Mouse (Mus musculus): Measurements from ENCODE around the gene C3ar1. TPM values are rescaled to one million over a fixed set of nuclear protein-coding genes. Genes with fewer than 3 reads are reported as not detected.
A peak's percentile ranks its signal among the peaks of the same experiment; 100 is the strongest.

C3ar1 gene
- polyA plus RNA-seq (2014; fragmentation: Nextera tagmentation; extraction: Ambion mirVana) = 4.8 and 5.1 TPM in 2 replicates

DNA sequence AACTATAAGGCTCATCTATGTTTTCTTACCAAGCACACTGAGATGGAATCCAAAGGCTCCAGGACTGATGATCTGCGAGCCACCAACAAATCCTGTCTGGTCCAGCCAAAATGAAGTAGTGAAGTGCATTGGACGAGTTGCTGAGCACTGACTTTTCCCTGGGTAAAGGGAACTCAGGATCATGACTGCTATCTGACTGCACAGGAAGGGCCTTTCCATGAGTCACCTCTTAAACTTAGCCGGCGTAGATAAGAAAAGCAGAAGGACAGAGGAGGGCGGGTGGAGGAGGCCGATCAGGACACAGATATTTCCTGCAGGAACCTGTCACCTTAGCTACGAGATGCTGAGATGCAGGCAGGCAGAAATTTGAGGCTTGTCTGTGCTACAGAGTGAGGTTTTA is at the start of gene C3ar1:
C3ar1 (minus strand) TSS at position 207 of the 400 bp plus-strand sequence.
- Histone ChIP-seq H3K9ac (ENCODE audit: low read depth, low read length) (no peak within 1 kb of the TSS), H3K4me2 (ENCODE audit: low read depth, low read length) (no peak within 1 kb of the TSS), H3K4me1 (ENCODE audit: control insufficient read depth, insufficient read depth, low read length) (no peaks in the 10 kb centered on the region), H3K36me3 (ENCODE audit: control insufficient read depth, insufficient read depth, low read length) (no peaks in the 10 kb centered on the region), H3K27ac (replicated peaks; ENCODE audit: low read depth, low read length) (no peak within 1 kb of the TSS), H3K4me3 (ENCODE audit: low read depth, low read length) (no peak within 1 kb of the TSS), H3K27me3 (replicated peaks; ENCODE audit: control insufficient read depth, insufficient read depth, low read length) (no peaks in the 10 kb centered on the region), H3K9me3 (ENCODE audit: control insufficient read depth, low read length) (no peaks in the 10 kb centered on the region)
- WGBS = 76% methylated on average over 7 of the region's 7 CpGs
- DNase-seq (ENCODE audit: low spot score) (no peak), ATAC-seq (ENCODE audit: low read depth) (no peak)

DNA sequence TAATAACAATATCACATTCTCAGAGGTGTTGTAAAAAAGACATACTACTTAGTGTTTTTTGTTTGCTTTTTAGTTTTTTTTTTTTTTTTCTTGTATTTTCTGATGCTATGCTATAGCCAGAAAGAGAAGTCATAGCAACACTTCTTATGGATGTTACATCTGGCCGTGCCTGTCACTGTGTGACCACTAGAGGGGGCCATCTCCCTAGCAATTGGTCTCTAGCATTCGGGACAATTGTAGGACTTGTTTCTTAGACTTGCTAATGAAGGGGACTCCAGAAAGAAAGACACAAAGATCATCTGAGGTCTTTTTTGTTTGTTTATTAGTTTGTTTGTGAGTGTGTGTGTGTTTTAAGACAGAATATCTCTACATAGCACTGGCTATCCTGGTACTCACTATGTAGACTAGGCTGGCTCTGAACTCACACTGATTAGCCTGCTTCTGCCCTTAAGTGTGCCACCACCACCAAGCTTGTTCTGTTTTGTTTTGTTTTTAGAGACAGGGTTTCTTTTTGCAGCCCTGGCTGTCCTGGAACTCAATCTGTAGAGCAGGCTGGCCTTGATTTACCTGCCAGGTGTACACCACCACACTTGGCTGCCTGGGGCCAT is 36.6 kb upstream of the C3ar1 start:
- ATAC-seq (ENCODE audit: low read depth) = no peak
- no peak overlapping the region for H3K9ac ChIP-seq (ENCODE audit: low read depth, low read length)
- H3K36me3 ChIP-seq (ENCODE audit: control insufficient read depth, insufficient read depth, low read length) = peaks cover 45% of the 10 kb centered on the region
- DNase-seq (ENCODE audit: low spot score) = peak; percentile 67
- WGBS = 8% methylated on average over 2 of the region's 2 CpGs
- no peaks in the 10 kb centered on the region for H3K4me1 ChIP-seq (ENCODE audit: control insufficient read depth, insufficient read depth, low read length)
- H3K4me3 ChIP-seq (ENCODE audit: low read depth, low read length) = no peak overlapping the region
- no peak overlapping the region for H3K27ac ChIP-seq (replicated peaks; ENCODE audit: low read depth, low read length)
- H3K4me2 ChIP-seq (ENCODE audit: low read depth, low read length) = no peak overlapping the region
- no peaks in the 10 kb centered on the region for H3K27me3 ChIP-seq (replicated peaks; ENCODE audit: control insufficient read depth, insufficient read depth, low read length)
- no peaks in the 10 kb centered on the region for H3K9me3 ChIP-seq (ENCODE audit: control insufficient read depth, low read length)

DNA sequence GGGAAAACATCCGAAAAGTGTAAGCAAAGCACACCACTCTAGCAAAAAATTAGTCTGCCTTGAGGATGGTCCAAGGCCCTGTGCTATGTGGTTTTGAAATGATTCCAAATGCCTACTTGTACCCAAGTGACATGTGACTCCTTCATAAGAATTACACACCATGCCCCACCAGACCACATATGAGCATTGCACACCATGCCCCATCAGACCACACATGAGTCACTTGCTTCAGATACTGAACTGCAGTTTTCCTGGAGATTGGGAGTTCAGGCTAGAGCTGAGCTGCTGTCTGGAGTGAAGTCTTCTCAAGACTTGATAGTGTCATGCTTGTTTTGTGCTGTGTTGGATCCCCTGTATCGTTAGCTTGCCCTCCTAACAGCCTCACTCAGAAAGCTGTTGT is 33.6 kb upstream of the C3ar1 start:
- DNase-seq (ENCODE audit: low spot score) (no peak), ATAC-seq (ENCODE audit: low read depth) (no peak)
- no peak overlapping the region for H3K4me2 ChIP-seq (ENCODE audit: low read depth, low read length)
- no peaks in the 10 kb centered on the region for H3K4me1 ChIP-seq (ENCODE audit: control insufficient read depth, insufficient read depth, low read length)
- no peaks in the 10 kb centered on the region for H3K27me3 ChIP-seq (replicated peaks; ENCODE audit: control insufficient read depth, insufficient read depth, low read length)
- 97% methylated on average over 2 of the region's 2 CpGs for WGBS
- no peaks in the 10 kb centered on the region for H3K9me3 ChIP-seq (ENCODE audit: control insufficient read depth, low read length)
- H3K9ac ChIP-seq (ENCODE audit: low read depth, low read length) = no peak overlapping the region
- H3K36me3 ChIP-seq (ENCODE audit: control insufficient read depth, insufficient read depth, low read length) = peaks cover 68% of the 10 kb centered on the region
- no peak overlapping the region for H3K4me3 ChIP-seq (ENCODE audit: low read depth, low read length)
- H3K27ac ChIP-seq (replicated peaks; ENCODE audit: low read depth, low read length) = no peak overlapping the region

DNA sequence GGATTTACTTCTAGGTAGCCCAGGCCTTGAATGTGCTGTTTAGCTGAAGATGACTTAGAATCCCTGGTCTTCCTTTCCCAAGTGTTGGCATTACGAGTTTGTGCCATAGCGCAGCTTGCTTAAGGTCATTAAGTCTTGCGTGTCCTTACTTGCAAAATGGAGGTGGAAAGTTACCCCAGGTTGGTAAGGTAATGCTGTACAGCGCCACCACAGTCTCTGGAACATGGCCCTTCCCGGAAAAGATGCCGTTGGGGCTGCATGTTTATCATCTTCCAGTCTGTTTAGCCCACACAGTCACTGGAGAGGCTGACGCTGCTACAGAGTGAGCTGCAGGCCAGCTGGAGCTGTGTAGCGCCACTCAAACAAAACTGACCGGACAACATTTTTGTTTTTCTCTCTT is 27.6 kb upstream of the C3ar1 start:
- Histone ChIP-seq H3K9ac (ENCODE audit: low read depth, low read length) (no peak overlapping the region), H3K27me3 (replicated peaks; ENCODE audit: control insufficient read depth, insufficient read depth, low read length) (no peaks in the 10 kb centered on the region), H3K27ac (replicated peaks; ENCODE audit: low read depth, low read length) (no peak overlapping the region), H3K4me2 (ENCODE audit: low read depth, low read length) (no peak overlapping the region), H3K4me3 (ENCODE audit: low read depth, low read length) (no peak overlapping the region), H3K4me1 (ENCODE audit: control insufficient read depth, insufficient read depth, low read length) (no peaks in the 10 kb centered on the region), H3K36me3 (ENCODE audit: control insufficient read depth, insufficient read depth, low read length) (peaks cover 91% of the 10 kb centered on the region), H3K9me3 (ENCODE audit: control insufficient read depth, low read length) (no peaks in the 10 kb centered on the region)
- DNase-seq (ENCODE audit: low spot score) = no peak
- WGBS = 89% methylated on average over 9 of the region's 9 CpGs
- no peak for ATAC-seq (ENCODE audit: low read depth)

DNA sequence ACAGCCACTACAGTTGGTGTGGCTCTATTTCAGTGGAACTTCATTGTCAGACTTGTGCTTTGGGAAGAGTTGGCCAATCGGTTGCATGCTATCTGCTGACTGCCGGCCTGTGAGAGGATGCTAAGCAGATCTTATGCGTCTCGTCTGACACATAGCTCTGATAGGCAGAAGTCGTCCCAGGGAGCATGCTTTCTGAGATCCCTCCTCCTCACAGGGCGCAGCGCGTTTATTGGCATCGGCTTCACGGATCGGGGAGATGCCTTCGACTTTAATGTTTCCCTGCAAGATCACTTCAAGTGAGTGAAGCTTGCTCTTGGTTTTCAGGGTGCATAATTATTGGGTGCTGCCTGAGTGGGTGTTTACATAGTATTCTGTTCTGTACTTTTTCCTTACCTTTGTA is 25.3 kb upstream of the C3ar1 start:
- WGBS = 94% methylated on average over 12 of the region's 12 CpGs
- H3K9ac ChIP-seq (ENCODE audit: low read depth, low read length) = no peak overlapping the region
- H3K9me3 ChIP-seq (ENCODE audit: control insufficient read depth, low read length) = no peaks in the 10 kb centered on the region
- H3K36me3 ChIP-seq (ENCODE audit: control insufficient read depth, insufficient read depth, low read length) = peaks cover 85% of the 10 kb centered on the region
- ATAC-seq (ENCODE audit: low read depth) = no peak
- no peaks in the 10 kb centered on the region for H3K27me3 ChIP-seq (replicated peaks; ENCODE audit: control insufficient read depth, insufficient read depth, low read length)
- no peak for DNase-seq (ENCODE audit: low spot score)
- no peak overlapping the region for H3K4me3 ChIP-seq (ENCODE audit: low read depth, low read length)
- no peak overlapping the region for H3K4me2 ChIP-seq (ENCODE audit: low read depth, low read length)
- no peaks in the 10 kb centered on the region for H3K4me1 ChIP-seq (ENCODE audit: control insufficient read depth, insufficient read depth, low read length)
- H3K27ac ChIP-seq (replicated peaks; ENCODE audit: low read depth, low read length) = no peak overlapping the region

DNA sequence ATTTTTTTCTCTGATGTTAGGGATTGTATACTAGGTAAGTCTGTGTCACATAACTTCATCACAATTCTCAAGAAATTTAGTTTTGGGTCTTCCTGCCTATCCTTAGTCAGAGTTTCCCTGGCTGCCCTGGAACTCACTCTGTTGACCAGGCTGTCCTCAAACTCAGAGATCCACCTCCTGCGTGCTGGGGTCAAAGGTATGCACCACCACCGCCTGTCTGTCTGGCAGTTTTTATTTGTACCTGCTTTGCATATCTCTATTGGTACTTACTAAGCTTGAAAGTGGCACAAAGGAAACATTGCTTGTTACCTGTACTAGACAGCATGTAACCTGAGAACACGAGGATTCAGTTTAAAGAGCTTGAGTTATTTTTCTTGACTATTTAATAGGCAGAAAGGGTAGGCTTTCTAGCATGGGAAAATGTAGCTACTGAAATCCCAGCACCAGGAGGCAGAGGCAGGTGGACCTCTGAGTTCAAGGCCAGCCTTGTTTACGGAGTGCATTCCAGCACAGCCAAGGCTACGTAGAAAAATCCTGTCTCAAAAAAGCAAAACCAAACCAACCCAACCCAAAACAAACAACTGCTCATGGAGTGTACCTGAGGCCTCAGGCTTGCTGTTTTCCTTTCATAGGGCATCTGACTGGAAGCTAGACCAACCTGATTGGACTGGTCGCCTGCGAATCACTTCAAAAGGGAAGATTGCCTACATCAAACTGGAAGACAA is 24.0 kb upstream of the C3ar1 start:
- H3K4me2 ChIP-seq (ENCODE audit: low read depth, low read length) = no peak overlapping the region
- DNase-seq (ENCODE audit: low spot score) = no peak
- no peaks in the 10 kb centered on the region for H3K9me3 ChIP-seq (ENCODE audit: control insufficient read depth, low read length)
- H3K27ac ChIP-seq (replicated peaks; ENCODE audit: low read depth, low read length) = no peak overlapping the region
- WGBS = 88% methylated on average over 7 of the region's 7 CpGs
- no peaks in the 10 kb centered on the region; the same call in 1 of the 2 replicates for H3K4me1 ChIP-seq (ENCODE audit: control insufficient read depth, insufficient read depth, low read length)
- H3K9ac ChIP-seq (ENCODE audit: low read depth, low read length) = no peak overlapping the region
- H3K4me3 ChIP-seq (ENCODE audit: low read depth, low read length) = no peak overlapping the region
- ATAC-seq (ENCODE audit: low read depth) = no peak
- peaks cover 74% of the 10 kb centered on the region for H3K36me3 ChIP-seq (ENCODE audit: control insufficient read depth, insufficient read depth, low read length)
- H3K27me3 ChIP-seq (replicated peaks; ENCODE audit: control insufficient read depth, insufficient read depth, low read length) = no peaks in the 10 kb centered on the region

DNA sequence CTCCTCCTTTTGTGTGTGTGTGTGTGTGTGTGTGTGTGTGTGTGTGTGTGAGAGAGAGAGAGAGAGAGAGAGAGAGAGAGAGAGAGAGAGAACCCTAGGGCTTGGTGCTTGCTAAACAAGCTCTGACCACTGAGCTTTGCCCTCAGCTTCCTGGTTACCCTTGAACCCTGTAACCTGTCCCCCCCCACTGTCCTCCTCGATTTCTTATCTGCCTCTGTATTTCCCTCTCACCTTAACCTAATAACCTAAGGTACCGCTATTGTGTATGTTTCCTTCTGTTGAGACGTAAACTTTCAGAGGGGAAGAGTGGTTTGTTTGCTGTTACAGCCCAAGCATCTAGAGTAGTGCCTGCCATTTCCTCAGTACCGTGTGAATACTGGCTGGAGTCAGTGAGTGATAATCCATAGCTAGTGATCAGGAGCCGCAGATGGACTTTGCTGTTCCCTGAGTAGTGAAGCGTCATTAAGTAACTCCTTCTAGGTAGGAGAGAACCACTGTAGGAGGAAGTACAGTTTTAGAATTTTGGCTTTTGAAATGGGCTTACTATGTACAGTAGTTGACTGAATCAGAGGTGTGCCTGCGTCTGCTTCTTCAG is 23.3 kb upstream of the C3ar1 start:
- 95% methylated on average over 7 of the region's 7 CpGs for WGBS
- Histone ChIP-seq H3K4me1 (ENCODE audit: control insufficient read depth, insufficient read depth, low read length) (no peaks in the 10 kb centered on the region; the same call in 1 of the 2 replicates), H3K36me3 (ENCODE audit: control insufficient read depth, insufficient read depth, low read length) (peaks cover 67% of the 10 kb centered on the region)

DNA sequence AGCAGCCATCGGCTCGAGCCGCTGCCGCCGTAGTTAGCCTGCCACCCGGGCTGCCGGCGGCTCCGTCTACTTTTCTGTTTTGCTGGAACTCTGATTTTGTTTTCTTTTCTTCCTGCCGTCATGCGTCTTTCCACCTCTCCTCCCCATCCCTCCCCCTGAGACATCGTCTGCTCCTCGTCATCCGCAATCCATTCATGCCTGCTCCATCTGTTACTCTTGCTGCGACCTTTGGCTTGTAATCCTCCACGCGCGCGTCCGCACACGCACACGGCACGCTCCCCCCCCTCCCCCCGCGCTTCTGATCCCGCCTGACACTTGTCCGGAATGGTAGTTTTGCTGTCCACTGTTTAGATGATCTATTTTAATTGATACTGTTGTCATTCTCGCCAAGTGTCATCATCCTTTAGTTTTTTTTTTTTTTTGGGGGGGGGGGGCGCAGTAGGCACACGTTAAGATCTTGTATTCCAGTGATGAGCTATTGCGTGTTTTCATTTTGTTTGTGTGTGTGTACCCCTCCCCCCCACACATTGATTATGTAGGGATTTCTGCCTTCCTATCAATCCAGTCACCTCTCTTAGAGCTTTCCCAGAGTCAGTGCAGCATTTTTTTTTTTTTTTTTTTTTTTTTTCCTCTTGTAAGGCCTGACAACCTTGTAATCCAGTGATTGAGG is 18.9 kb upstream of the C3ar1 start:
- H3K36me3 ChIP-seq (ENCODE audit: control insufficient read depth, insufficient read depth, low read length) = peaks cover 25% of the 10 kb centered on the region
- H3K4me3 ChIP-seq (ENCODE audit: low read depth, low read length) = peak overlapping the region; percentile 92
- DNase-seq (ENCODE audit: low spot score) (peak; percentile 62), ATAC-seq (ENCODE audit: low read depth) (peak; percentile 73)
- H3K4me2 ChIP-seq (ENCODE audit: low read depth, low read length) = peak overlapping the region; percentile 61
- no peaks in the 10 kb centered on the region for H3K27me3 ChIP-seq (replicated peaks; ENCODE audit: control insufficient read depth, insufficient read depth, low read length)
- H3K9me3 ChIP-seq (ENCODE audit: control insufficient read depth, low read length) = no peaks in the 10 kb centered on the region
- under 1% methylated on average over 28 of the region's 31 CpGs for whole genome bisulfite sequencing
- no peaks in the 10 kb centered on the region; the same call in 1 of the 2 replicates for H3K4me1 ChIP-seq (ENCODE audit: control insufficient read depth, insufficient read depth, low read length)
- H3K9ac ChIP-seq (ENCODE audit: low read depth, low read length) = peak overlapping the region; percentile 90
- peak overlapping the region; percentile 91 for H3K27ac ChIP-seq (replicated peaks; ENCODE audit: low read depth, low read length)

More for the DNA sequence above, 23.3 kb upstream of the C3ar1 start:
- H3K4me3 ChIP-seq (ENCODE audit: low read depth, low read length) = no peak overlapping the region
- ATAC-seq (ENCODE audit: low read depth) (no peak), DNase-seq (ENCODE audit: low spot score) (no peak)
- H3K27ac ChIP-seq (replicated peaks; ENCODE audit: low read depth, low read length) = no peak overlapping the region
- no peak overlapping the region for H3K9ac ChIP-seq (ENCODE audit: low read depth, low read length)
- no peaks in the 10 kb centered on the region for H3K9me3 ChIP-seq (ENCODE audit: control insufficient read depth, low read length)
- H3K4me2 ChIP-seq (ENCODE audit: low read depth, low read length) = no peak overlapping the region
- H3K27me3 ChIP-seq (replicated peaks; ENCODE audit: control insufficient read depth, insufficient read depth, low read length) = no peaks in the 10 kb centered on the region
